Mouse (Mus musculus): ENCODE results near the gene Tbc1d8. TPM values are rescaled to one million over a fixed set of nuclear protein-coding genes. Genes with fewer than 3 reads are reported as not detected.

The Tbc1d8 gene
- polyA plus RNA-seq, 1 experiment from 2014 or later, result 11.4 TPM

GRCm38 (mm10) chr1:39448238-39448637 is 30.3 kb downstream of the Tbc1d8 start:
- peaks cover 58% of the 10 kb centered on the region for H3K4me1 ChIP-seq (ENCODE audit: control insufficient read depth, insufficient read depth, low read length)
- no peak for ATAC-seq (replicated peaks; ENCODE audit: insufficient number of reproducible peaks, low FRiP score, low TSS enrichment)
- no peaks in the 10 kb centered on the region for H3K27me3 ChIP-seq (ENCODE audit: control insufficient read depth, insufficient read depth, low read length)
- H3K9ac ChIP-seq (ENCODE audit: low read depth, low read length), result no peak overlapping the region
- H3K4me2 ChIP-seq, result no peak overlapping the region
- no peaks in the 10 kb centered on the region for H3K9me3 ChIP-seq (replicated peaks; ENCODE audit: control insufficient read depth, low read length)
- WGBS (ENCODE audit: insufficient replicate concordance), result 72% methylated on average over 5 of the region's 5 CpGs
- H3K36me3 ChIP-seq (ENCODE audit: control insufficient read depth, insufficient read depth, low read length), result no peaks in the 10 kb centered on the region
- H3K4me3 ChIP-seq (ENCODE audit: low read depth, low read length), result no peak overlapping the region
- 0 out of 2 replicates have a peak overlapping the region, but pooled peaks have one; percentile 15 for H3K27ac ChIP-seq (ENCODE audit: low read depth, low read length)

GRCm38 (mm10) chr1:39446178-39446577 is 32.4 kb downstream of the Tbc1d8 start:
- ATAC-seq (replicated peaks; ENCODE audit: insufficient number of reproducible peaks, low FRiP score, low TSS enrichment), result no peak
- Histone ChIP-seq H3K9ac (ENCODE audit: low read depth, low read length) (no peak overlapping the region), H3K36me3 (ENCODE audit: control insufficient read depth, insufficient read depth, low read length) (no peaks in the 10 kb centered on the region; the same call in 1 of the 2 replicates), H3K4me1 (ENCODE audit: control insufficient read depth, insufficient read depth, low read length) (peaks cover 68% of the 10 kb centered on the region), H3K9me3 (replicated peaks; ENCODE audit: control insufficient read depth, low read length) (no peaks in the 10 kb centered on the region), H3K4me3 (ENCODE audit: low read depth, low read length) (no peak overlapping the region), H3K27me3 (ENCODE audit: control insufficient read depth, insufficient read depth, low read length) (no peaks in the 10 kb centered on the region), H3K27ac (ENCODE audit: low read depth, low read length) (peak overlapping the region; percentile 17; the same call in 1 of the 2 replicates), H3K4me2 (peak overlapping the region; percentile 12; the same call in 1 of the 2 replicates)
- WGBS (ENCODE audit: insufficient replicate concordance), result 25% methylated on average over 5 of the region's 5 CpGs

- no peaks in the 10 kb centered on the region for H3K27me3 ChIP-seq (ENCODE audit: control insufficient read depth, insufficient read depth, low read length)
- H3K4me3 ChIP-seq (ENCODE audit: low read depth, low read length), result no peak overlapping the region
- peak overlapping the region; percentile 17; the same call in 1 of the 2 replicates for H3K27ac ChIP-seq (ENCODE audit: low read depth, low read length)
- H3K36me3 ChIP-seq (ENCODE audit: control insufficient read depth, insufficient read depth, low read length), result no peaks in the 10 kb centered on the region; the same call in 1 of the 2 replicates
- H3K9me3 ChIP-seq (replicated peaks; ENCODE audit: control insufficient read depth, low read length), result no peaks in the 10 kb centered on the region
- ATAC-seq (replicated peaks; ENCODE audit: insufficient number of reproducible peaks, low FRiP score, low TSS enrichment), result no peak
- 86% methylated on average over 20 of the region's 20 CpGs for WGBS (ENCODE audit: insufficient replicate concordance)
- peaks cover 63% of the 10 kb centered on the region for H3K4me1 ChIP-seq (ENCODE audit: control insufficient read depth, insufficient read depth, low read length)
- no peak overlapping the region for H3K9ac ChIP-seq (ENCODE audit: low read depth, low read length)
- no peak overlapping the region for H3K4me2 ChIP-seq
Measured at GRCm38 (mm10) chr1:39445303-39446050, 33.1 kb downstream of the Tbc1d8 start.

- H3K9ac ChIP-seq (ENCODE audit: low read depth, low read length), result 0 out of 2 replicates have a peak overlapping the region, but pooled peaks have one; percentile 8
- no peaks in the 10 kb centered on the region for H3K9me3 ChIP-seq (replicated peaks; ENCODE audit: control insufficient read depth, low read length)
- peaks cover 64% of the 10 kb centered on the region for H3K4me1 ChIP-seq (ENCODE audit: control insufficient read depth, insufficient read depth, low read length)
- no peaks in the 10 kb centered on the region; the same call in 1 of the 2 replicates for H3K36me3 ChIP-seq (ENCODE audit: control insufficient read depth, insufficient read depth, low read length)
- H3K4me2 ChIP-seq, result no peak overlapping the region
- H3K27me3 ChIP-seq (ENCODE audit: control insufficient read depth, insufficient read depth, low read length), result no peaks in the 10 kb centered on the region
- H3K27ac ChIP-seq (ENCODE audit: low read depth, low read length), result peak overlapping the region; percentile 54; the same call in 1 of the 2 replicates
- WGBS (ENCODE audit: insufficient replicate concordance), result 59% methylated on average over 8 of the region's 8 CpGs
- no peak overlapping the region for H3K4me3 ChIP-seq (ENCODE audit: low read depth, low read length)
- ATAC-seq (replicated peaks; ENCODE audit: insufficient number of reproducible peaks, low FRiP score, low TSS enrichment), result no peak
Measured at GRCm38 (mm10) chr1:39443764-39444163, 34.8 kb downstream of the Tbc1d8 start.

GRCm38 (mm10) chr1:39441686-39442085 is 36.9 kb downstream of the Tbc1d8 start:
- no peak overlapping the region for H3K4me3 ChIP-seq (ENCODE audit: low read depth, low read length)
- no peaks in the 10 kb centered on the region for H3K27me3 ChIP-seq (ENCODE audit: control insufficient read depth, insufficient read depth, low read length)
- H3K4me2 ChIP-seq, result peak overlapping the region; percentile 40; the same call in 1 of the 2 replicates
- peak overlapping the region; percentile 67 for H3K27ac ChIP-seq (ENCODE audit: low read depth, low read length)
- H3K9ac ChIP-seq (ENCODE audit: low read depth, low read length), result no peak overlapping the region
- peaks cover 59% of the 10 kb centered on the region for H3K4me1 ChIP-seq (ENCODE audit: control insufficient read depth, insufficient read depth, low read length)
- H3K36me3 ChIP-seq (ENCODE audit: control insufficient read depth, insufficient read depth, low read length), result no peaks in the 10 kb centered on the region; the same call in 1 of the 2 replicates
- WGBS (ENCODE audit: insufficient replicate concordance), result 45% methylated on average over 6 of the region's 6 CpGs
- no peaks in the 10 kb centered on the region for H3K9me3 ChIP-seq (replicated peaks; ENCODE audit: control insufficient read depth, low read length)
- no peak for ATAC-seq (replicated peaks; ENCODE audit: insufficient number of reproducible peaks, low FRiP score, low TSS enrichment)

GRCm38 (mm10) chr1:39439661-39440548 is 38.6 kb downstream of the Tbc1d8 start:
- WGBS (ENCODE audit: insufficient replicate concordance), result 75% methylated on average over 12 of the region's 12 CpGs
- Histone ChIP-seq H3K4me2 (no peak overlapping the region), H3K9ac (ENCODE audit: low read depth, low read length) (no peak overlapping the region), H3K27ac (ENCODE audit: low read depth, low read length) (no peak overlapping the region), H3K36me3 (ENCODE audit: control insufficient read depth, insufficient read depth, low read length) (no peaks in the 10 kb centered on the region; the same call in 1 of the 2 replicates), H3K4me1 (ENCODE audit: control insufficient read depth, insufficient read depth, low read length) (peaks cover 42% of the 10 kb centered on the region), H3K27me3 (ENCODE audit: control insufficient read depth, insufficient read depth, low read length) (no peaks in the 10 kb centered on the region), H3K4me3 (ENCODE audit: low read depth, low read length) (no peak overlapping the region), H3K9me3 (replicated peaks; ENCODE audit: control insufficient read depth, low read length) (no peaks in the 10 kb centered on the region)
- ATAC-seq (replicated peaks; ENCODE audit: insufficient number of reproducible peaks, low FRiP score, low TSS enrichment), result no peak; the same call in 1 of the 2 replicates

GRCm38 (mm10) chr1:39438629-39439028 is 39.9 kb downstream of the Tbc1d8 start:
- Histone ChIP-seq H3K9ac (ENCODE audit: low read depth, low read length) (no peak overlapping the region), H3K36me3 (ENCODE audit: control insufficient read depth, insufficient read depth, low read length) (no peaks in the 10 kb centered on the region; the same call in 1 of the 2 replicates), H3K4me1 (ENCODE audit: control insufficient read depth, insufficient read depth, low read length) (peaks cover 33% of the 10 kb centered on the region), H3K4me2 (no peak overlapping the region), H3K27me3 (ENCODE audit: control insufficient read depth, insufficient read depth, low read length) (no peaks in the 10 kb centered on the region), H3K4me3 (ENCODE audit: low read depth, low read length) (no peak overlapping the region), H3K9me3 (replicated peaks; ENCODE audit: control insufficient read depth, low read length) (no peaks in the 10 kb centered on the region), H3K27ac (ENCODE audit: low read depth, low read length) (peak overlapping the region; percentile 22)
- ATAC-seq (replicated peaks; ENCODE audit: insufficient number of reproducible peaks, low FRiP score, low TSS enrichment), result peak; percentile 81

GRCm38 (mm10) chr1:39434264-39434663 is 44.3 kb downstream of the Tbc1d8 start:
- Histone ChIP-seq H3K27me3 (ENCODE audit: control insufficient read depth, insufficient read depth, low read length) (no peaks in the 10 kb centered on the region), H3K27ac (ENCODE audit: low read depth, low read length) (no peak overlapping the region), H3K4me2 (no peak overlapping the region), H3K9me3 (replicated peaks; ENCODE audit: control insufficient read depth, low read length) (no peaks in the 10 kb centered on the region), H3K36me3 (ENCODE audit: control insufficient read depth, insufficient read depth, low read length) (no peaks in the 10 kb centered on the region), H3K4me1 (ENCODE audit: control insufficient read depth, insufficient read depth, low read length) (peaks cover 16% of the 10 kb centered on the region), H3K9ac (ENCODE audit: low read depth, low read length) (no peak overlapping the region), H3K4me3 (ENCODE audit: low read depth, low read length) (no peak overlapping the region)
- WGBS (ENCODE audit: insufficient replicate concordance), result 90% methylated on average over 6 of the region's 6 CpGs
- ATAC-seq (replicated peaks; ENCODE audit: insufficient number of reproducible peaks, low FRiP score, low TSS enrichment), result no peak
